Mouse (Mus musculus) left cerebral cortex, postnatal 36 days (tissue): ENCODE measurements around the gene Hoxb1. TPM values are rescaled to one million over a fixed set of nuclear protein-coding genes. Genes with fewer than 3 reads are reported as not detected.

ENCODE experiments used
- microRNA-seq: library from miRNA; unstranded; fragments of <30 nt; microRNA quantifications from one replicate; pipeline ENCODE4 v1.2.0, GENCODE M21; 2022
- total RNA-seq, 2 experiments: library from RNA; stranded (reverse); gene quantifications; 2 replicates each; pipeline ENCODE4 v1.2.3; 2021

The Hoxb1 gene
- total RNA-seq, 2 experiments from 2014 or later: not detected

Small RNA genes lying within 50 kb of the gene (microRNA-seq; reads per million reads assigned to microRNA genes)
- 10.4 reads per million, percentile 30 among the genes with 10 or more reads in this experiment for gene Mir10a

Other genes with a start within 250 kb of the Hoxb1 start
- gene Ttll6, start 232.0 kb upstream of the Hoxb1 start, total RNA-seq: under 1 TPM in 1 of 2 experiments, not detected in 1; 0.10 TPM
- gene Hoxb13, start 171.4 kb upstream of the Hoxb1 start, total RNA-seq: not detected
- gene Hoxb9, start 94.3 kb upstream of the Hoxb1 start, total RNA-seq: not detected
- gene Hoxb8, start 83.8 kb upstream of the Hoxb1 start, total RNA-seq: not detected
- not detected for gene Hoxb7, start 79.1 kb upstream of the Hoxb1 start, total RNA-seq
- gene Hoxb6, start 73.3 kb upstream of the Hoxb1 start, total RNA-seq: not detected
- gene Hoxb5, start 62.4 kb upstream of the Hoxb1 start, total RNA-seq: not detected
- not detected for gene Hoxb4, start 47.5 kb upstream of the Hoxb1 start, total RNA-seq
- gene Hoxb3, start 42.4 kb upstream of the Hoxb1 start, total RNA-seq: not detected
- not detected for gene Hoxb2, start 15.2 kb upstream of the Hoxb1 start, total RNA-seq
- 1 to 10 TPM; 2.5 to 2.7 TPM for gene Skap1, start 98.8 kb downstream of the Hoxb1 start, total RNA-seq